Mouse (Mus musculus) embryonic fibroblast, embryonic 13.5 days (primary cell): ENCODE data around the gene Zfp213.

ENCODE experiments used
- CTCF ChIP-seq: IDR thresholded peaks from 2 replicates; pipeline ENCODE4 v1.5.1; 2011; ENCODE audit warnings: mild to moderate bottlenecking, control low read depth, low read length, moderate library complexity, borderline replicate concordance; ENCODE audit not compliant: insufficient read depth
- POLR2A ChIP-seq: IDR thresholded peaks from 2 replicates; pipeline ENCODE4 v1.6.1; 2011; ENCODE audit warnings: low read depth, mild to moderate bottlenecking, control low read depth, low read length, moderate library complexity

DNA sequence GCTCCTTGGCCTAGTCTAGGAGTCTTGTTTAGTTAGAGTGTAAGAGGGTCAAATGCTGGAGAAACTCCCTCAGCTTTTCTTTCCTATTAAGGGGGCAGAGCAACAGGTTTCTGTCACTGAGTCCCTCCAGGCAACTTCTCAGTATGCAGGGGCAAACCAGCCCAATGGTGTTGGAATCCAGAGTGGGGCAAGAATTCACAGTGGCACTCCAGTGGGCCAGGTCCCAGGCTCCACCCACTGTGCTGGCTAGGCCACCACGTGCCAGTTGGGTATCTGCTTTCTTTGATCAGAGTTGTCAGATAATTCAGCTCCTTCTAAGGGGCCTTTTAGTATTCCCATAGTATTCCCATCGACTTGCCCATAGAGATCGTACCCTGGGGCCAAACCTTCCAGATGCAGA is 23.9 kb downstream of the Zfp213 start:
- TF ChIP-seq CTCF (no peak), POLR2A (no peak)
